Mouse (Mus musculus) heart, embryonic 14.5 days (tissue): ENCODE results near the gene Rhpn2. TPM values are rescaled to one million over a fixed set of nuclear protein-coding genes. Genes with fewer than 3 reads are reported as not detected.

Experiments used
- ATAC-seq: fragments of 200-750 bp; cut with Nextera tagmentation; 2 replicates; pipeline ENCODE4 v1.8.0; 2017; ENCODE audit warnings: low read depth, moderate TSS enrichment; ENCODE audit not compliant: insufficient number of reproducible peaks, insufficient read depth, low FRiP score
- H3K27ac ChIP-seq, 2 experiments: fragments of 200-500 bp in 1 of 2; fragments of 300-500 bp in 1 of 2; sonication (generic) in 1 of 2; replicated peaks in 1 of 2; 2 replicates each; pipeline ENCODE4 v1.5.1; 2012 to 2014; ENCODE audit warnings: low read depth in 2 of 2, low read length in 2 of 2, control low read depth in 1 of 2, mild to moderate bottlenecking in 1 of 2, mixed read lengths in 1 of 2; ENCODE audit not compliant: control insufficient read depth in 1 of 2, insufficient read depth in 1 of 2
- H3K27me3 ChIP-seq: fragments of 300-500 bp; sonication (generic); 2 replicates; pipeline ENCODE4 v1.6.1; 2014; ENCODE audit warnings: mild to moderate bottlenecking, low read length, control low read depth; ENCODE audit not compliant: control insufficient read depth, insufficient read depth
- H3K36me3 ChIP-seq: fragments of 300-500 bp; sonication (generic); 2 replicates; pipeline ENCODE4 v1.6.1; 2014; ENCODE audit warnings: mild to moderate bottlenecking, control low read depth, low read length, mixed read lengths; ENCODE audit not compliant: control insufficient read depth, insufficient read depth
- H3K4me1 ChIP-seq, 2 experiments: fragments of 200-500 bp in 1 of 2; fragments of 300-500 bp in 1 of 2; sonication (generic) in 1 of 2; 2 replicates each; pipeline ENCODE4 v1.6.1; 2012 to 2014; ENCODE audit warnings: low read length in 2 of 2, control low read depth in 1 of 2, mixed read lengths in 1 of 2; ENCODE audit not compliant: control insufficient read depth in 2 of 2, insufficient read depth in 2 of 2
- H3K4me2 ChIP-seq: fragments of 300-500 bp; sonication (generic); 2 replicates; pipeline ENCODE4 v1.6.1; 2014; ENCODE audit warnings: mild to moderate bottlenecking, low read length
- H3K4me3 ChIP-seq, 2 experiments: fragments of 200-500 bp in 1 of 2; fragments of 300-500 bp in 1 of 2; sonication (generic) in 1 of 2; 2 replicates each; pipeline ENCODE4 v1.5.1; 2012 to 2014; ENCODE audit warnings: low read length in 2 of 2, mild to moderate bottlenecking in 2 of 2, control low read depth in 1 of 2, low read depth in 1 of 2, moderate library complexity in 1 of 2; ENCODE audit not compliant: control insufficient read depth in 1 of 2, insufficient read depth in 1 of 2
- H3K9ac ChIP-seq: fragments of 300-500 bp; sonication (generic); 2 replicates; pipeline ENCODE4 v1.6.1; 2014; ENCODE audit warnings: mild to moderate bottlenecking, low read length
- H3K9me3 ChIP-seq: fragments of 300-500 bp; sonication (generic); 2 replicates; pipeline ENCODE4 v1.6.1; 2016; ENCODE audit warnings: low read length, control low read depth; ENCODE audit not compliant: control insufficient read depth
- WGBS: fragments of 180-500 bp; shearing (Covaris S2); extraction: QIAGEN DNeasy Blood & Tissue Kit; methylation state at CpG from one replicate; pipeline ENCODE4 v1.1.7; 2014; 5-methylcytosine and 5-hydroxymethylcytosine counted together
- polyA plus RNA-seq: library from polyadenylated mRNA; unstranded; fragments of >200 nt; fragmentation: Nextera tagmentation; extraction: Ambion mirVana; gene quantifications from 2 replicates; pipeline ENCODE4 v1.2.1, GENCODE M21; 2014

Rhpn2 gene
- polyA plus RNA-seq = 5.1 and 5.6 TPM in 2 replicates

DNA sequence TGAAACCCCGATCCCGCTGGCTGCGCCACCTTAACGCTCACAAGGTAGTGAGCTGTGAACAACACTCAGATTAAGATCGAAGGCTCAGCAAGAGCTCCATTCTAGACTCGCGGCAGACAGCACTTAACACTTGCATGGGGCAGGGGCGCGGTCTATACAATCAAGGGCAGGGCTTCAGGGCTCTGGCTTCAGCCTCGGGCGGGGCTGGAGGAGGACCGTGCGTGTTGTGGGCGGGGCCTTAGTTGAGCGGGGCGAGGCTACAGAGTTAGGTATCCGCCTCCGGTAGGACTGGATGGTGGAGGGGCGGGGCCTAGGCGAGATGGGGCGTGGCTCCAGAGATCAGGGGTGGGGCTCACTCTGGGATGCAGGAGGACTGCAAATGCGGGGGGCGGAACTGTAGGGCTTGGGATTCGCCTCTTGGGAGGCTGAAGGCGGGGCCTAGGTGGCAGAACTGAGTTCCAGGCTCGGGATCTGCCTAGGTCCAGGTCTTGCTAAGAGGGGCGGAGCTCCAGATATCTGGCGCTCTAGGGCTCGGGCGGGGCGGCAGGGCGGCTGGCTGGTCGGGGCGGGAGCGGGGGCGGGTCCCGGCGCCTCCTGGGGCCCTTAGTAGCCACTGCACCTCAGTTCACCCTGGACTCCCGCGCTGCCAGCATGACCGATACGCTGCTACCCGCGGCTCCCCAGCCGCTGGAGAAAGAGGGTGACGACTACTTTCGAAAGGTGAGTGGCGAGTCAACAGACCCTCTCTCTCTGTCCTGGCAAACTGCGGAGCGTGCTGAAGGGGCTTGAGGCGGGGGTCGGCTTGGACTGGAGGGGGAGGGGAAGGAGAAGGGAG lies at the start of gene Rhpn2:
Gene Rhpn2 (plus strand): TSS at position 479 of the 835 bp plus-strand sequence.
- peak; percentile 99 for ATAC-seq
- peaks cover 12% of the 10 kb centered on the region for H3K27me3 ChIP-seq
- H3K4me2 ChIP-seq = peak within 1 kb of the TSS; percentile 97
- peak within 1 kb of the TSS; percentile 22 to 52; a peak in 3 of 4 replicates for H3K27ac ChIP-seq
- H3K4me3 ChIP-seq = peak within 1 kb of the TSS; percentile 62 to 80
- peak within 1 kb of the TSS; percentile 72 for H3K9ac ChIP-seq
- H3K36me3 ChIP-seq = no peaks in the 10 kb centered on the region
- WGBS = under 1% methylated on average over 52 of the region's 52 CpGs
- peaks cover 6% of the 10 kb centered on the region in 2 experiments; a peak in 3 of 4 replicates for H3K4me1 ChIP-seq
- no peaks in the 10 kb centered on the region for H3K9me3 ChIP-seq

DNA sequence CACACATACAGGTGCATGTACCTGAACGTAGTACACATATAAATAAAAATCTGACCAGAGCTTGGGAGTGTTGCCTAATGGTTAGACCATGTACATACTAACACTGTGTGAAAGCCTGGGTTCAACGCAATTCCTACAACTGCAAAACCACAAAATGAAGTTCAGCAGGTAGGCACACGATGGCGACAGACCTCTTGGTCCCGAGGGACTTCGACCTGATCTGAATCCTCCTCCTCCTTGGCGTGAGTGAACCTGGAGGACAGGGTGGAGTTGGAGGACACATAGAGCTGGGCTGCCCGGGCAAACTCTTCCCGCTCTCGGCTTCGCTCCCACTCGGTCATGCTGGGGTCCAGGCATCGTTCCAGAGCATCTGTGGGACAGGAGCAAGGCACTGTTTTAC lies 40.5 kb upstream of the Rhpn2 start:
- WGBS = 88% methylated on average over 13 of the region's 13 CpGs
- Histone ChIP-seq H3K4me3 (no peak overlapping the region), H3K4me1 (no peaks in the 10 kb centered on the region), H3K4me2 (no peak overlapping the region), H3K36me3 (peaks cover 86% of the 10 kb centered on the region), H3K9me3 (no peaks in the 10 kb centered on the region), H3K9ac (no peak overlapping the region), H3K27me3 (no peaks in the 10 kb centered on the region), H3K27ac (no peak overlapping the region)
- ATAC-seq = no peak

DNA sequence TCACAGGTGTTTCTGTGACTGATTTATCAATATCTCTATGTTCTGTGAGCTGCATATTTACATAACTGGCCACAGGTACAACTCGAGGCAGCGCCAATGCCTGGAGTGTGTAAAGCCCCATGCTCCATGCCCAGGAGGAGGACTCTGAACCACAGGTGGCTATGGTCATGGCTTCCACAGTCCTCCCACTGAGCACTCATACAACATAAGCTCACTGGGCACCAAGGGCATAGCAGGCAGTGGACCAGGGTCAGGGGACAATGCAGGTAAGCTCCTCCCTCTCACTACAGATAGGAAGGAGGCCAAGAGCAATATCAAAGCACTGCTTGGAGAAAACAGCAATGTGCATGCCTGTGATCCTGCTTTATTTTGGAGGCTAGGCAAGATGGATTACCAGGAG lies 38.3 kb upstream of the Rhpn2 start:
- Histone ChIP-seq H3K36me3 (peaks cover 80% of the 10 kb centered on the region), H3K27ac (no peak overlapping the region), H3K9me3 (no peaks in the 10 kb centered on the region), H3K9ac (no peak overlapping the region), H3K4me3 (no peak overlapping the region), H3K4me2 (no peak overlapping the region), H3K4me1 (no peaks in the 10 kb centered on the region), H3K27me3 (no peaks in the 10 kb centered on the region)
- ATAC-seq = no peak
- 95% methylated on average over 2 of the region's 2 CpGs for WGBS

DNA sequence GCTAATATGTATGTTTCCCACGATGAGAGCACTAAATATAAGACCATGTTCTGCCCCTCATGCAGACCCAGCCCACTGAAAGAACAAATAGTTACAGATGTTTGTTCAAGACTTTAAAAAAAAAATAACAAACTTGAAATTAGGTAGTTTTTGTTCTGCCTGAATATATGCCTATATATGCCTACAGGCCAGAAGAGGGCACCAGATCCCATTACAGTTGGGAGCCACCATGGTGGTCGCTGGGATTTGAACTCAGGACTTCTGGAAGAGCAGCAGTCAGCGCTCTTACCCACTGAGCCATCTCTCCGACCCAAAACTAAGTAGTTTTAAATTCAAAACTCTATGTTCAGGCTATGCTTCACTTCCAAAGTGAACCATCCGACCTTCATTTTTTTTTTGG lies 36.1 kb upstream of the Rhpn2 start:
- Histone ChIP-seq H3K4me3 (no peak overlapping the region), H3K27me3 (no peaks in the 10 kb centered on the region), H3K4me2 (no peak overlapping the region), H3K9me3 (no peaks in the 10 kb centered on the region), H3K9ac (no peak overlapping the region), H3K27ac (no peak overlapping the region), H3K4me1 (no peaks in the 10 kb centered on the region), H3K36me3 (peaks cover 81% of the 10 kb centered on the region)
- no peak for ATAC-seq
- WGBS = 91% methylated on average over 5 of the region's 5 CpGs

GRCm38 (mm10) chr7:35299656-35300055 lies 34.3 kb upstream of the Rhpn2 start:
- ATAC-seq = no peak
- Histone ChIP-seq H3K4me3 (no peak overlapping the region), H3K4me1 (no peaks in the 10 kb centered on the region), H3K36me3 (peaks cover 75% of the 10 kb centered on the region), H3K27ac (no peak overlapping the region), H3K9me3 (no peaks in the 10 kb centered on the region), H3K4me2 (no peak overlapping the region), H3K27me3 (no peaks in the 10 kb centered on the region), H3K9ac (no peak overlapping the region)
- 72% methylated on average over 8 of the region's 8 CpGs for WGBS

- H3K36me3 ChIP-seq = peaks cover 75% of the 10 kb centered on the region
- H3K27ac ChIP-seq = no peak overlapping the region
- no peaks in the 10 kb centered on the region for H3K9me3 ChIP-seq
Measured at GRCm38 (mm10) chr7:35300792-35301191, 33.2 kb upstream of the Rhpn2 start.

GRCm38 (mm10) chr7:35311214-35311613 lies 22.8 kb upstream of the Rhpn2 start:
- ATAC-seq = no peak
- Histone ChIP-seq H3K4me1 (no peaks in the 10 kb centered on the region), H3K4me2 (no peak overlapping the region), H3K9me3 (no peaks in the 10 kb centered on the region), H3K36me3 (peaks cover 41% of the 10 kb centered on the region), H3K27me3 (no peaks in the 10 kb centered on the region), H3K4me3 (no peak overlapping the region), H3K9ac (no peak overlapping the region), H3K27ac (no peak overlapping the region)
- 89% methylated on average over 3 of the region's 3 CpGs for WGBS

More at GRCm38 (mm10) chr7:35300792-35301191, 33.2 kb upstream of the Rhpn2 start:
- H3K4me2 ChIP-seq = no peak overlapping the region
- no peak overlapping the region for H3K4me3 ChIP-seq
- ATAC-seq = no peak
- H3K4me1 ChIP-seq = no peaks in the 10 kb centered on the region
- no peak overlapping the region for H3K9ac ChIP-seq
- no peaks in the 10 kb centered on the region for H3K27me3 ChIP-seq

DNA sequence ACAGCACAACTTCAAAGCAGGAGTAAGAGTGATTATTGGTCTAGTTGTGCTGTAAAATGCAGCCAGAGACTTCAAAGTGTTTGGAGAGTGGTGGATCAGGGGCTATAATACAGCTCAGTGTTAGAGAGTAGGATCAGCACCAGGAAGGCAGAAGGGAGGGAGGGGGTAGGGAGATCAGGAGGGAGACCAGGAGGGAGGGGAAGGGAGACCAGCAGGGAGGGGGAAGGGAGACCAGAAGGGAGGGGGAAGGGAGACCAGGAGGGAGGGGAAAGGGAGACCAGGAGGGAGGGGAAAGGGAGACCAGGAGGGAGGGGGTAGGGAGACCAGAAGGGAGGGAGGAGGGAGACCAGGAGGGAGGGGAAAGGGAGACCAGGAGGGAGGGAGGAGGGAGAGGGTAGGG lies 19.8 kb upstream of the Rhpn2 start:
- Histone ChIP-seq H3K4me3 (no peak overlapping the region), H3K27ac (no peak overlapping the region), H3K4me2 (no peak overlapping the region), H3K9me3 (no peaks in the 10 kb centered on the region), H3K9ac (no peak overlapping the region), H3K4me1 (peaks cover 7 to 8% of the 10 kb centered on the region in 2 experiments), H3K27me3 (no peaks in the 10 kb centered on the region), H3K36me3 (peaks cover 11% of the 10 kb centered on the region)
- ATAC-seq = no peak
